Mouse (Mus musculus) neural tube, embryonic 11.5 days (tissue): ENCODE results near the gene Fam208b. TPM values are rescaled to one million over a fixed set of nuclear protein-coding genes. Genes with fewer than 3 reads are reported as not detected.

ENCODE experiments used
- ATAC-seq: fragments of 200-750 bp; cut with Nextera tagmentation; 2 replicates; pipeline ENCODE4 v1.8.0; 2017; ENCODE audit warnings: moderate number of reproducible peaks, mild to moderate bottlenecking, moderate TSS enrichment, moderate library complexity; ENCODE audit not compliant: insufficient read depth, low FRiP score, low TSS enrichment
- DNase-seq: peaks from one replicate; pipeline ENCODE4 v3.0.0-alpha.2; 2015; ENCODE audit warnings: low spot score
- H3K27ac ChIP-seq: fragments of 300-500 bp; sonication (generic); 2 replicates; pipeline ENCODE4 v1.5.1; 2014; ENCODE audit warnings: low read depth, mild to moderate bottlenecking, low read length
- H3K27me3 ChIP-seq: fragments of 300-500 bp; sonication (generic); 2 replicates; pipeline ENCODE4 v1.6.1; 2014; ENCODE audit warnings: mild to moderate bottlenecking, low read length, mixed read lengths; ENCODE audit not compliant: control insufficient read depth, insufficient read depth
- H3K36me3 ChIP-seq: fragments of 300-500 bp; sonication (generic); 2 replicates; pipeline ENCODE4 v1.6.1; 2014; ENCODE audit warnings: mild to moderate bottlenecking, low read length, moderate library complexity, mixed read lengths; ENCODE audit not compliant: control insufficient read depth, insufficient read depth
- H3K4me1 ChIP-seq: fragments of 300-500 bp; sonication (generic); 2 replicates; pipeline ENCODE4 v1.6.1; 2014; ENCODE audit warnings: low read length, mixed read lengths; ENCODE audit not compliant: control insufficient read depth, insufficient read depth
- H3K4me2 ChIP-seq: fragments of 300-500 bp; sonication (generic); 2 replicates; pipeline ENCODE4 v1.6.1; 2014; ENCODE audit warnings: low read depth, mild to moderate bottlenecking, moderate library complexity
- H3K4me3 ChIP-seq: fragments of 300-500 bp; sonication (generic); 2 replicates; pipeline ENCODE4 v1.5.1; 2014; ENCODE audit warnings: low read depth, low read length
- H3K9ac ChIP-seq: fragments of 300-500 bp; sonication (generic); 2 replicates; pipeline ENCODE4 v1.6.1; 2014; ENCODE audit warnings: mild to moderate bottlenecking, low read length
- H3K9me3 ChIP-seq: fragments of 300-500 bp; sonication (generic); 2 replicates; pipeline ENCODE4 v1.6.1; 2016; ENCODE audit warnings: low read length; ENCODE audit not compliant: control insufficient read depth
- WGBS: fragments of 180-500 bp; shearing (Covaris S2); extraction: QIAGEN DNeasy Blood & Tissue Kit; methylation state at CpG from one replicate; pipeline ENCODE4 v1.1.7; 2014; 5-methylcytosine and 5-hydroxymethylcytosine counted together
- polyA plus RNA-seq: library from polyadenylated mRNA; unstranded; fragments of >200 nt; fragmentation: Nextera tagmentation; extraction: Ambion mirVana; gene quantifications from 2 replicates; pipeline ENCODE4 v1.2.1, GENCODE M21; 2014

Fam208b gene
- polyA plus RNA-seq, 1 experiment from 2014 or later = 23.4 TPM

DNA sequence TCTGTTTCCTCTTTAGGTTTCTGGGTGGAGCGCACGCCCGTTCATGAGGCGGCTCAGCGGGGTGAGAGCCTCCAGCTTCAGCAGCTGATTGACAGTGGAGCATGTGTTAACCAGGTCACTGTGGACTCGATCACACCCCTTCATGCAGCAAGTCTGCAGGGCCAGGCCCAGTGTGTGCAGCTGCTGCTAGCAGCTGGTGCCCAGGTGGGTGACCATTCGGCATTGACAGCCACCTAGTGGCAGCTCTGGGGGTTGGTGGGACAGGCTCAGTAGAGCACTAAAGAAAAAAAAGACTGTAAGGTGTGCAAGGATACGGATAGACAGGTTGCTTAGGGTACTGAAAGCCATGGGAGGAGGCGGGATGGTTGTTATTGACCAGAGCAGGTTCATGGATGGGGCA lies 31.1 kb upstream of the Fam208b start:
- H3K27ac ChIP-seq = no peak overlapping the region
- H3K4me2 ChIP-seq = no peak overlapping the region
- 76% methylated on average over 9 of the region's 9 CpGs for WGBS
- H3K9me3 ChIP-seq = no peaks in the 10 kb centered on the region
- no peak overlapping the region for H3K9ac ChIP-seq
- ATAC-seq (no peak), DNase-seq (no peak)
- H3K36me3 ChIP-seq = no peaks in the 10 kb centered on the region
- no peaks in the 10 kb centered on the region for H3K27me3 ChIP-seq
- no peak overlapping the region for H3K4me3 ChIP-seq
- H3K4me1 ChIP-seq = no peaks in the 10 kb centered on the region

DNA sequence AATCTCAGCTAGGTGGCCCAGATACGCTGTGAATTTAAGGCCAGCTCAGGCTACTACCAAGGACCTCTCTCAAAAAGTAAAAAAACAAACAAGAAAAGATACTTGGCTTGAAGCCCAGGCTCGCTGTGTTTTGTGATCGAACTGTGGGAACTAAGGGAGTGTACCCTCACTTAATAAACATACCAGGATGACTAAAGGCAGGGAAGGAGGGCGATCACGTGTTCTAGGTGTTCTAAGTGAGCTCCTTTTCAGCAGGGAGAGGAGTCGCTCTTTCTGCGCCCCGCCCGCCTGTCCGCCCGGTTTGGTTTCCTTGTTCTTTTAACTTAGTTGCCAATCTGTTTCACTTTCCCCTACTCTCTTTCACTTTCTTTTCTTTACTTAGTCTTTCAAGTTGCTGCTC lies 25.9 kb upstream of the Fam208b start:
- Histone ChIP-seq H3K27ac (no peak overlapping the region), H3K4me1 (no peaks in the 10 kb centered on the region), H3K4me2 (no peak overlapping the region), H3K36me3 (no peaks in the 10 kb centered on the region), H3K9ac (no peak overlapping the region), H3K9me3 (no peaks in the 10 kb centered on the region), H3K27me3 (no peaks in the 10 kb centered on the region), H3K4me3 (no peak overlapping the region)
- whole genome bisulfite sequencing = 75% methylated on average over 11 of the region's 11 CpGs
- ATAC-seq = no peak
- no peak for DNase-seq

GRCm38 (mm10) chr13:3635076-3635475 lies 24.2 kb upstream of the Fam208b start:
- ATAC-seq (no peak), DNase-seq (no peak)
- no peak overlapping the region for H3K4me3 ChIP-seq
- no peak overlapping the region for H3K4me2 ChIP-seq
- no peaks in the 10 kb centered on the region for H3K36me3 ChIP-seq
- H3K9me3 ChIP-seq = no peaks in the 10 kb centered on the region; the same call in 1 of the 2 replicates
- H3K27ac ChIP-seq = no peak overlapping the region
- no peaks in the 10 kb centered on the region for H3K27me3 ChIP-seq
- no peaks in the 10 kb centered on the region for H3K4me1 ChIP-seq
- WGBS = 94% methylated on average over 3 of the region's 3 CpGs
- H3K9ac ChIP-seq = no peak overlapping the region

DNA sequence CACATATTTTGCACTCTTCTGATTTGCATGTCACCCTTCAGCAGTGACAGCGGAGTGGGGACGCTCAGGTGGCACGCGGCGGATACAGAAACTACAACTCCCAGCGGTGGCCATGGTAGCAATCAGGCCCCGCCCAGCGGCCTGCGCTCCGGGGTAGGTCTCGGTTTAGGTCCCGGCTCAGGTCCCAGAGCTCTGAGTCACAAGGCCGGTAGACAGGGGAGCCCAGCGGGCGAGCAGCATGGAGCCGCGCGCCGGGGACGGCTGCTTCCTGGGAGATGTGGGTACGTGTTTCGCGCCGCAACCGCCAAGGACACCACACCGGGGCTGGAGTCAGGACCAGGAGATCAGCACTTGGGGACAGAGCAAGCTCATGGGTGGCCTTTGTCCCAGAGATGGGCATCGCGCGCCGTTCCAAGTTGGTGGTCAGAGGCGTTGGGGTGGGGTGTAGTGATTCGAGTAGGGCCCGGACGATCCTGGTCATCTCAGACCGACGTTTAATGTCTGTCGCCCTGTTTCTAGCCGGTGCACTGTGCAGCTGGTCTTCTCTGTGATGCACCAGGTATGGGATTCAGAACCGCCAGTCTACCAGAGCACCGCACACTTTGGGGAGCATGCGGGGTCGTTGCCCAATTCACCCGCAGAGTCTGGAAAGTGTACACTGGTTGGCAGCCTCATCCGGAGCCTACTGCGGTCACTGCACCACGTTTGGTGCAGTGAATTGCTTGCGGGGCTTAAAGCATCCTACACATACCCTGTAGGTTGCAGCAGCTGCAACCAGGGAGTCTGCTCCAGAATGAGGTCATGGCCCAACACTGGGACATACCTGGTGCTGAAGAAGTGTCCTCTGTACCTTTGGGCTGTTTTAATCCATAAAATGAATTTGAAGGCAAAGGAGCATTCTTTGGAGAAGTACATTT lies 23.2 kb upstream of the Fam208b start, which contains the start of gene Asb13:
Gene Asb13, plus strand, starts transcription at position 138 of the 917 bp plus-strand sequence.
- H3K4me1 ChIP-seq = no peaks in the 10 kb centered on the region
- H3K9me3 ChIP-seq = no peaks in the 10 kb centered on the region; the same call in 1 of the 2 replicates
- under 1% methylated on average over 47 of the region's 47 CpGs for WGBS
- H3K4me2 ChIP-seq = peak within 1 kb of the TSS; percentile 90
- DNase-seq = peak; percentile 81
- H3K4me3 ChIP-seq = peak within 1 kb of the TSS; percentile 67
- H3K27ac ChIP-seq = no peak within 1 kb of the TSS
- ATAC-seq = peak; percentile 92
- peak within 1 kb of the TSS; percentile 83 for H3K9ac ChIP-seq
- H3K36me3 ChIP-seq = no peaks in the 10 kb centered on the region
- no peaks in the 10 kb centered on the region for H3K27me3 ChIP-seq

DNA sequence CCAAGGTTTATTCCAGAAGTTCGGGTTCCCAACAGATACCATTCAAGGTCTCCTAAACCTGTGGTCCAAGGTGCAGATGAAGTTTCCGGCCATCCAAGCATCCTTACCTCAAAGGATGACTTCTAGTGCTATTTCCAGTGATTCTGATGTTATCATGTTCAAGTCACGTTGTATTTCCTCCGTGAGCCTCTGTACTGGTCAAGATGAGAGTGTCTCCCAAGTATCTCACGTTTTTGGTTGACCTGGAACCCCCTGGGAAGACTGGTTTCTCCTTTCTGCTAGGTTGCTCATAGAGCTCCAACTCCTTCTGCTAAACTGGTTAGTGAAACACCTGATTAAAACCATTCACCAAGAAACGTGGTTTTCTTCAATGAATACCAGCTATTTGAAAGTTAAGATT lies 22.2 kb upstream of the Fam208b start:
- Histone ChIP-seq H3K36me3 (no peaks in the 10 kb centered on the region), H3K4me3 (no peak overlapping the region), H3K9ac (no peak overlapping the region), H3K9me3 (no peaks in the 10 kb centered on the region; the same call in 1 of the 2 replicates), H3K27me3 (no peaks in the 10 kb centered on the region), H3K4me1 (no peaks in the 10 kb centered on the region), H3K27ac (no peak overlapping the region), H3K4me2 (no peak overlapping the region)
- ATAC-seq = no peak
- DNase-seq = no peak
- WGBS = 43% methylated on average over 6 of the region's 6 CpGs

DNA sequence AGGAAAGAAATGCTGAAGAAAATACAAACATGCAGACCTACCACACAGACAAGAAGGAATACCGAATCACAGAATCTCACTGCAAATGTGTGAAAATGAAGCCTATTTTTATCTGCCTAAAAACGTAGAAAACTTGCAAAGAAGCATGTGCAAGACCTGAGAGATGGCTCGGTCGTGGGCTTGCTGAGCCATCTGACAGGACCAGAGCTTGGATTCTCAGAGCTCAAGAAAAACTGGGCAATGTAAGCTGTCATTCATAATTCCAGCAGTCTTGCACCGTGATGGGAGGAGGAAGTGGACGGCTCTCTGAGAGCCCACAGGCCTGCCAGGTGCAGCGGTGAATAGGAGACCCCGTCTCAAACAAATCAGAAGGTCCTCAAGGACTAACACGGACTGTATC lies 21.6 kb upstream of the Fam208b start:
- no peak overlapping the region for H3K4me2 ChIP-seq
- DNase-seq (no peak), ATAC-seq (no peak)
- no peak overlapping the region for H3K27ac ChIP-seq
- no peaks in the 10 kb centered on the region for H3K36me3 ChIP-seq
- no peak overlapping the region for H3K4me3 ChIP-seq
- WGBS = 87% methylated on average over 9 of the region's 9 CpGs
- no peaks in the 10 kb centered on the region for H3K27me3 ChIP-seq
- H3K4me1 ChIP-seq = no peaks in the 10 kb centered on the region
- no peaks in the 10 kb centered on the region; the same call in 1 of the 2 replicates for H3K9me3 ChIP-seq
- H3K9ac ChIP-seq = no peak overlapping the region

- ATAC-seq (no peak), DNase-seq (no peak)
- Histone ChIP-seq H3K4me3 (no peak overlapping the region), H3K27me3 (no peaks in the 10 kb centered on the region), H3K36me3 (no peaks in the 10 kb centered on the region), H3K9ac (no peak overlapping the region), H3K27ac (no peak overlapping the region), H3K4me1 (no peaks in the 10 kb centered on the region), H3K4me2 (no peak overlapping the region), H3K9me3 (no peaks in the 10 kb centered on the region; the same call in 1 of the 2 replicates)
- WGBS = 40% methylated on average over 3 of the region's 3 CpGs
Observed at GRCm38 (mm10) chr13:3628102-3628501, 17.2 kb upstream of the Fam208b start.

- WGBS = 60% methylated on average over 3 of the region's 3 CpGs
- Histone ChIP-seq H3K36me3 (no peaks in the 10 kb centered on the region), H3K27me3 (no peaks in the 10 kb centered on the region), H3K4me1 (no peaks in the 10 kb centered on the region), H3K4me3 (no peak overlapping the region), H3K27ac (no peak overlapping the region), H3K9ac (no peak overlapping the region), H3K9me3 (no peaks in the 10 kb centered on the region; the same call in 1 of the 2 replicates), H3K4me2 (no peak overlapping the region)
- ATAC-seq = no peak
- DNase-seq = no peak
Observed at GRCm38 (mm10) chr13:3627139-3627538, 16.2 kb upstream of the Fam208b start.
